ENCODE assay signal across 8 mouse cellular contexts in genomic region chr11:117966506-117967100, GRCm38 (mm10). TPM values are rescaled to one million over a fixed set of nuclear protein-coding genes. Genes with fewer than 3 reads are reported as not detected.
A peak's percentile ranks its signal among the peaks of the same experiment; 100 is the strongest.
DNase-seq lines count a peak whose midpoint lies in the region; ATAC-seq and TF ChIP-seq lines count a peak whose summit lies in the region.

No protein-coding gene starts in this region.

- H3K36me3 ChIP-seq in lung, postnatal 0 days (ENCODE audit: insufficient read depth, low read length) = no peaks in the 10 kb centered on the region
- H3K36me3 ChIP-seq in embryonic facial prominence, embryonic 11.5 days (replicated peaks; ENCODE audit: control insufficient read depth, insufficient read depth, low read depth, low read length) = no peaks in the 10 kb centered on the region; the same call in 1 of the 2 replicates
- H3K36me3 ChIP-seq in intestine, embryonic 15.5 days = no peaks in the 10 kb centered on the region
- no peaks in the 10 kb centered on the region for H3K36me3 ChIP-seq in neural tube, embryonic 15.5 days

- no peak overlapping the region for H3K27ac ChIP-seq in lung, postnatal 0 days (ENCODE audit: low read length)
- H3K27ac ChIP-seq in embryonic facial prominence, embryonic 11.5 days (replicated peaks; ENCODE audit: low read depth, low read length) = no peak overlapping the region
- no peak overlapping the region for H3K27ac ChIP-seq in intestine, embryonic 15.5 days
- H3K27ac ChIP-seq in neural tube, embryonic 15.5 days (replicated peaks) = no peak overlapping the region

- H3K27me3 ChIP-seq in lung, postnatal 0 days (replicated peaks; ENCODE audit: insufficient read depth, low read length) = no peaks in the 10 kb centered on the region
- peaks cover 11% of the 10 kb centered on the region for H3K27me3 ChIP-seq in embryonic facial prominence, embryonic 11.5 days (ENCODE audit: control insufficient read depth, insufficient read depth, low read length)
- H3K27me3 ChIP-seq in intestine, embryonic 15.5 days (replicated peaks) = no peaks in the 10 kb centered on the region
- H3K27me3 ChIP-seq in neural tube, embryonic 15.5 days (replicated peaks) = peaks cover 13% of the 10 kb centered on the region

- ATAC-seq in lung, postnatal 0 days = no peak
- no peak for ATAC-seq in embryonic facial prominence, embryonic 11.5 days (replicated peaks; ENCODE audit: insufficient number of reproducible peaks, low FRiP score, low TSS enrichment, low read depth)
- no peak for ATAC-seq in intestine, embryonic 15.5 days
- no peak for ATAC-seq in neural tube, embryonic 15.5 days (ENCODE audit: low FRiP score)

- H3K9ac ChIP-seq in lung, postnatal 0 days (replicated peaks; ENCODE audit: low read depth) = no peak overlapping the region; the same call in 1 of the 2 replicates
- H3K9ac ChIP-seq in embryonic facial prominence, embryonic 11.5 days (replicated peaks; ENCODE audit: low read length) = peak overlapping the region; percentile 13; the same call in 1 of the 2 replicates
- peak overlapping the region; percentile 40 for H3K9ac ChIP-seq in intestine, embryonic 15.5 days
- H3K9ac ChIP-seq in neural tube, embryonic 15.5 days (replicated peaks) = no peak overlapping the region

- H3K9me3 ChIP-seq in lung, postnatal 0 days (ENCODE audit: low read length) = no peaks in the 10 kb centered on the region
- H3K9me3 ChIP-seq in embryonic facial prominence, embryonic 11.5 days (replicated peaks; ENCODE audit: control insufficient read depth, low read length) = no peaks in the 10 kb centered on the region
- no peaks in the 10 kb centered on the region for H3K9me3 ChIP-seq in intestine, embryonic 15.5 days
- no peaks in the 10 kb centered on the region for H3K9me3 ChIP-seq in neural tube, embryonic 15.5 days (replicated peaks)

- peak overlapping the region; percentile 89 for H3K4me2 ChIP-seq in lung, postnatal 0 days (replicated peaks; ENCODE audit: low read depth, low read length)
- H3K4me2 ChIP-seq in embryonic facial prominence, embryonic 11.5 days (ENCODE audit: low read depth, low read length) = peak overlapping the region; percentile 99
- H3K4me2 ChIP-seq in intestine, embryonic 15.5 days (replicated peaks) = peak overlapping the region; percentile 95
- peak overlapping the region; percentile 80 for H3K4me2 ChIP-seq in neural tube, embryonic 15.5 days

- no peak for DNase-seq in lung, postnatal 0 days (ENCODE audit: low spot score)
- DNase-seq in lung, postnatal 10 days = no peak
- no peak for DNase-seq in embryonic facial prominence, embryonic 11.5 days (ENCODE audit: low spot score)
- DNase-seq in layer of hippocampus, adult 18-20 months (ENCODE audit: low spot score in 2 of 2) = no peak
- no peak for DNase-seq in lung, postnatal 14 days
- DNase-seq in kidney, postnatal 10 days = no peak

- peaks cover 44% of the 10 kb centered on the region; the same call in 1 of the 2 replicates for H3K4me1 ChIP-seq in lung, postnatal 0 days (ENCODE audit: insufficient read depth, low read depth, low read length)
- peaks cover 38% of the 10 kb centered on the region for H3K4me1 ChIP-seq in embryonic facial prominence, embryonic 11.5 days (ENCODE audit: control insufficient read depth, insufficient read depth, low read length)
- H3K4me1 ChIP-seq in intestine, embryonic 15.5 days (replicated peaks) = peaks cover 69% of the 10 kb centered on the region
- H3K4me1 ChIP-seq in neural tube, embryonic 15.5 days = peaks cover 81% of the 10 kb centered on the region

- peak overlapping the region; percentile 92 for H3K4me3 ChIP-seq in lung, postnatal 0 days (ENCODE audit: low read depth, low read length)
- peak overlapping the region; percentile 51; the same call in 1 of the 2 replicates for H3K4me3 ChIP-seq in embryonic facial prominence, embryonic 11.5 days (ENCODE audit: low read depth, low read length)
- peak overlapping the region; percentile 74 for H3K4me3 ChIP-seq in intestine, embryonic 15.5 days (replicated peaks)
- H3K4me3 ChIP-seq in neural tube, embryonic 15.5 days (replicated peaks) = peak overlapping the region; percentile 64

- WGBS in lung, postnatal 0 days = 77% methylated on average over 7 of the region's 7 CpGs
- 34% methylated on average over 7 of the region's 7 CpGs for WGBS in embryonic facial prominence, embryonic 11.5 days
- 59% methylated on average over 7 of the region's 7 CpGs for WGBS in intestine, embryonic 15.5 days
- 48% methylated on average over 7 of the region's 7 CpGs for WGBS in neural tube, embryonic 15.5 days

- TF ChIP-seq CTCF in lung, postnatal 0 days (IDR thresholded peaks at IDR 0.05) = no peak

- no peak for TF ChIP-seq EP300 in lung, postnatal 0 days (IDR thresholded peaks at IDR 0.05)

RNA-seq across cellular contexts. Expression of gene Socs3, which starts 3.2 kb away (rescaled TPM):
- polyA plus RNA-seq in lung, postnatal 0 days (2015; fragmentation: Nextera tagmentation; extraction: Ambion mirVana) = 27.5 and 57.0 TPM in 2 replicates
- 8.4 and 9.8 TPM in 2 replicates for polyA plus RNA-seq in embryonic facial prominence, embryonic 11.5 days (2014; fragmentation: Nextera tagmentation; extraction: Ambion mirVana)
- 18.4 and 19.1 TPM in 2 replicates for polyA plus RNA-seq in intestine, embryonic 15.5 days (2015; fragmentation: Nextera tagmentation; extraction: Ambion mirVana)
- 6.7 and 13.2 TPM in 2 replicates for polyA plus RNA-seq in neural tube, embryonic 15.5 days (2015; fragmentation: Nextera tagmentation; extraction: Ambion mirVana)
- total RNA-seq in layer of hippocampus, adult 18-20 months (2021) = 1 to 10 TPM; 1.0 to 1.3 TPM

RNA-seq across cellular contexts. Expression of gene Pgs1, which starts 19.5 kb away (rescaled TPM):
- polyA plus RNA-seq in lung, postnatal 0 days (2015; fragmentation: Nextera tagmentation; extraction: Ambion mirVana) = 88.6 and 89.5 TPM in 2 replicates
- 33.7 and 34.7 TPM in 2 replicates for polyA plus RNA-seq in embryonic facial prominence, embryonic 11.5 days (2014; fragmentation: Nextera tagmentation; extraction: Ambion mirVana)
- 32.6 and 33.5 TPM in 2 replicates for polyA plus RNA-seq in intestine, embryonic 15.5 days (2015; fragmentation: Nextera tagmentation; extraction: Ambion mirVana)
- 60.7 and 62.8 TPM in 2 replicates for polyA plus RNA-seq in neural tube, embryonic 15.5 days (2015; fragmentation: Nextera tagmentation; extraction: Ambion mirVana)
- total RNA-seq in layer of hippocampus, adult 18-20 months (2021) = 10 to 100 TPM; 78.8 to 81.7 TPM

Comparison
In these comparisons a context has a peak if more than half of its experiments do, and no peak if none do; other contexts are left out.
1. H3K9ac ChIP-seq: peak in embryonic facial prominence, embryonic 11.5 days (single experiment) and intestine, embryonic 15.5 days (single experiment); none in lung, postnatal 0 days (single experiment) and neural tube, embryonic 15.5 days (single experiment).
2. Peak in every context shown above with its lines, with median percentiles within 50 percentile points of each other: H3K4me2 ChIP-seq and H3K4me3 ChIP-seq.